Mouse (Mus musculus): ENCODE measurements at regions not wholly inside any gene's neighbourhood (a gene's known extent, or its start where the extent isn't known, plus 50 kb on each side); places are given as distances from the start of the nearest gene placed in this dataset.

DNA sequence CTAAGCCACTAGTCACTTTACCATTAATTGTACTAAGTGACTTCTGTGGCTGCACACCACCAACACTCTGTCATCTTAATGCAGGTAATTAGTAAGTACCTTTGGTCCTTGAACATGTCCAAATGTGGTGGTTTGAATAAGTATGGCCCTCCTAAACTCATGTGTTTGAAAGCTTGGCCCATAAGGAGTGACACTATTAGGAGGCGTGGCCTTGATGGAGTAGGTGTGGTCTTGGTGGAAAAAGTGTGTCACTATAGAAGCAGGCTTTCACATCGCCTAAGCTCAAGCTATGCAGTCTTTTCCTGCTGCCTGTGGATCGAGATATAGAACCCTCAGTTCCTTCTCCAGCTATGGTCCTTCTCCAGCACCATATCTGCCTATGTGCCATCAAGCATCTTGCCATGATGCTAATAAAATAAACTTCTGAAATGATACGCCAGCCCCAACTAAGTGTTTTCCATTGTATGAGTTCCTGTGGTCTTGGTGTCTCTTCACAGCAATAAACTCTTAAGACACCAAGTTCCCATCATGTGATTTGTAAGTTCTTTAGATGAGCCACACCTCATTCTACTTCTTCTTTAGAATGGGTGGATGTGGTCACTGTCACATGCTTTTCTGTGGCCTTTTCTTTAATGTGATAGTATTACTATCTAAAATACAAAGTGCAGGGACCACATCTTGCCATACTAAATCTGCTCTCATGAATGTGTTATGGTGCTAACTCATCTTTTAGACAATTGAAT, 71.9 kb upstream of the Rapgef5 start:
- no peak for TF ChIP-seq POLR2A (IDR thresholded peaks at IDR 0.05; ENCODE audit: insufficient read depth, low read depth, low read length)
- no peak for TF ChIP-seq CTCF (IDR thresholded peaks at IDR 0.05; ENCODE audit: insufficient read depth, low read depth, low read length)
